Mouse (Mus musculus) spleen, postnatal 4 days (tissue): ENCODE measurements around the gene Rtbdn.
"Not testable (repeated sequence)": the region's sequence is repeated elsewhere in the genome, so short reads cannot be mapped to it uniquely, and the experiment has no call there.

Source experiments
- DNase-seq, 2 experiments: peaks; one replicate each; pipeline ENCODE4 v3.0.0; 2022; ENCODE audit warnings: low spot score in 2 of 2

Gene Rtbdn

DNA sequence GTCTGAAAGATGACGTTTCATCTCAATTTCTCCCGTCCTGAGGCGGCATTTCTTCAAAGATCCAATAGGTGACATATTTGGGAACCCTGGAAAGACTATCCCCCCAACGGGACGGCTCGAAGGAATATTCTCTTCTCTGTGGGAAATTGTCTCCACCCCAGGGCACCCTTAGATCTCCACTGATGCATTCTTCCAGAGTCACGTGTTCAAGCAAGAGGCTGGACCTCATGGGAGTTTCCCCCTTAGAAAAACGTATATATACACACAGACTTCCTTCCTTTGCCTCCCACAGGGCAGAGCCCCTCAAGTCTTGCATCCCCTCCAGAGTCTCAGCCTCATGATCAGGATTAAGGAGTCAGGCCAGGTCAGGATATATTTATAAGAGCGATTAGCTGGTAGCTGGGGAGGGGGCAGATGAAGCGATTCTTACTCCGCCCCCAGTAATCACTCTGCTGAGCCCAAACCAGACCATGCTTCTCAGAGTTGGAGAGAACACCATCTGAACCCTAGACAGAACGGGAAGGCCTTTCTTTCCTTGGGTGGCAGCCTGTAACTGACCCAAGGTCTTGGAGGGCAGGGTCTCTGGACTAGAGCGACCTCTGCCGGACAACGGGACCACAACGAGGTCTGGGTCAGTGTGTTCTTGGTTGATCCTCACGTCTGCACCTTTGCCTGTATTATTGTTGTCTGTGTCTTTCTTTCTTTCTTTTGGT, at the start of gene Rtbdn:
Rtbdn (plus strand) TSS at position 464 of the 713 bp plus-strand sequence.
- no peak for DNase-seq

- DNase-seq = peak; percentile 81 to 83
Observed at GRCm38 (mm10) chr8:84901071-84901470, 45.7 kb upstream of the Rtbdn start.

DNA sequence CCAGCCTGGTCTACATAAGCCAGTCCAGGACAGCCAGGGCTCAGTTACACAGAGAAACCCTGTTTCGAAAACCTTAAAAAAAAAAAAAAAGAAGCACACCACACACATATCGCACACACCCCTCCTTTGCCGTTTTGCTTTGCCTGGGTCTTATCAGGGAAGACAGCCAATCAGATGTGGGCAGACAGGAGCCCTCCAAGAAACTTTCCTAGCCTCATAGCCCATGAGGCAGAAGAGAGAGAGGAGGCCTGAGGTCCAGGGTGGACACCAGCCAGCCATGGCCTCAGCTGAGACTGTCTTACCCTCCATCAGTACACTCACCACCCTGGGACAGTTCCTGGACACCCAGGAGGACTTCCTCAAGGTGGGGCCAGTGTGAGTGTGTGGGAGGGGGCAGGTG, 45.0 kb upstream of the Rtbdn start, which contains the start of gene Klf1:
Klf1 (plus strand) TSS at position 177 of the 400 bp plus-strand sequence.
- DNase-seq = peak; percentile 74 to 82

DNA sequence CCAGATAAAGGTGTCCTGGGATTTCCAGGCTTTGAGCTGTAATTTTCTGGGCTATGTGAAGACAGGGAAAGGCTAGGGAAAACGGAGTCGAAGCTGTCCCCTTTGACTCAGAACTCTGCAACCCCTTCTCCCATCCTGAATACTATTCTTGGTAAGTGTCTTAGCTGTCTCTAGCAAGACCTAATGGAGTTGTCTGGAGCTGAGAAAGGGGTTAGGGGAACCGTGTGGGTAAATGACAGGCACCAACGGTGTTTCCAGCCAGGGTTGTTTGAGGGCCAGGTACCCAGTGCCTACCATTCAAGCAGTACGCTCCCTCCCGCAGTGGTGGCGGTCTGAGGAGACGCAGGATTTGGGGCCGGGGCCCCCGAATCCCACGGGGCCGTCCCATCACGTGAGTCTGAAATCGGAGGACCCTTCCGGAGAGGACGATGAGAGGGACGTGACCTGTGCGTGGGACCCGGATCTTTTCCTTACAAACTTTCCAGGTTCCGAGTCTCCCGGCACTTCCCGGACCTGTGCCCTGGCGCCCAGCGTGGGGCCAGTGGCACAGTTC, 44.3 kb upstream of the Rtbdn start:
- peak in 1 of 2 experiments; percentile 79 for DNase-seq

DNA sequence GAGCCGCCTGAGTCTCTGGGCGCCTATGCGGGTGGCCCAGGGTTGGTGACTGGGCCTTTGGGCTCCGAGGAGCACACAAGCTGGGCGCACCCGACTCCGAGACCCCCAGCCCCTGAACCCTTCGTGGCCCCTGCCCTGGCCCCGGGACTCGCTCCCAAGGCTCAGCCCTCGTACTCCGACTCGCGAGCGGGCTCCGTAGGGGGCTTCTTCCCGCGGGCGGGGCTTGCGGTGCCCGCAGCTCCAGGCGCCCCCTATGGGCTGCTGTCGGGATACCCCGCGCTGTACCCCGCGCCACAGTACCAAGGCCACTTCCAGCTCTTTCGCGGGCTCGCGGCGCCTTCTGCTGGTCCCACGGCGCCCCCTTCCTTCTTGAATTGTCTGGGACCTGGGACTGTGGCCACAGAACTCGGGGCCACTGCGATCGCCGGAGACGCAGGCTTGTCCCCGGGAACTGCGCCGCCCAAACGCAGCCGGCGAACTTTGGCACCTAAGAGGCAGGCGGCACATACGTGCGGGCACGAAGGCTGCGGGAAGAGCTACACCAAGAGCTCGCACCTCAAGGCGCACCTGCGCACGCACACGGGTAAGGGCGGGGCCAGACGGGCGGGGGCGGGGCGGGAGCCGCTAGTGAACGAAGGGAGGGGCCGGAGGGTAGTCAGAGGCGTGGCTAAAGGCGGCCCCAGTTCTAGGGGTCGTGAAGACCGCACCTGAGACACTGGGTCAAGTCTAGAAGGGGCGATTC, 43.7 kb upstream of the Rtbdn start:
- peak; percentile 95 to 99 for DNase-seq

DNA sequence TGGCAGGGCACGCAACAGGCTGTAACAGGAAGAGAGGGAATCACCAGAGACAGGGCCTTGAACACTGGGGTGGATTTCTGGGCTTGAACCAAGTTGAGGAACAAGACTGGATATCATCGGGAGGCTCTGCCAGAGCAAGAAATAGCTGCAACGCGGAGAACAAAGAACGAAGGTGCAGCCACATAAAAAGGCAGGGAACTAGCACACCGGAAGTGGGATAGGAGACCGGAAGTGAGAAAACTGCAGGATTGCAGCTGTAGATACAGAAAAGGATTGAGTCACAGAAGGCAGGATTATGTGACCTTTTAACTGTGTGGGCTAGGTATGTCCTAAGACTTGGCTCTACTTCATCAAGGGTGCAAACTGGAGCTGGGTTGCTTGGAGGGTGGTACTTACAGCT, 42.4 kb upstream of the Rtbdn start:
- peak in 1 of 2 experiments; percentile 12 for DNase-seq

- peak in 1 of 2 experiments; percentile 18 for DNase-seq
Observed at GRCm38 (mm10) chr8:84907037-84907436, 39.8 kb upstream of the Rtbdn start.

DNA sequence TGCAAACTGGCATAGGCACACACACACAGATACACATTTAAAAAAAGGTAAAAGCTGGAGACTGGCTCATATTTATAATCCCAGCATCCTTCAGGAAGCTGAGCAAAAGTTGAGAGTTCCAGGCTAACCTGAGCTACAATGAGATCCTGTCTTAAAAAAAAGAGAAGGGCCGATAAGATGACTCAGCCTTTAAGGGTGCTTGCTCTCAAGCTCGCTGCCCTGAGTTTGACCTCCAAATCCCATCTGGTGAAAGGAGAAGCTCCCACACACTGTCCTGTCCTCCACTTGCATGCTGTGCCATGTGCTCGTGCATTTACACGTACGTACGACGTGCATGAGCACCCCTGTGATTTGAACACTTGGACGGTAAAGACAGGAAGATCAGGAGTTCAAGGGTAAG, 39.3 kb upstream of the Rtbdn start:
- peak in 1 of 2 experiments; percentile 15 for DNase-seq

DNA sequence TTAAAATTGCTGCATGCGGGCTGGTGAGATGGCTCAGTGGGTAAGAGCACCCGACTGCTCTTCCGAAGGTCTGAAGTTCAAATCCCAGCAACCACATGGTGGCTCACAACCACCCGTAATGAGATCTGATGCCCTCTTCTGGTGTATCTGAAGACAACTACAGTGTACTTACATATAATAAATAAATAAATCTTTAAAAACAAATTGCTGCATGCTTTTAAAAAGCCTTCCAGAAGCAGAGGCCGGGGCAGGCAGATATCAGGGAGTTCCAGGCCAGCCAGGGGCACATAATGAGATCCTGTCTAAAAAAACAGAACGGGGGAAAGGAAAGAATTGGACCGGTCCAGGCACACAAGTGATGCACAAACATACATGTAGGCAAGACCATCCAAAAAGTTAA, 38.8 kb upstream of the Rtbdn start:
- not testable (repeated sequence) for DNase-seq

DNA sequence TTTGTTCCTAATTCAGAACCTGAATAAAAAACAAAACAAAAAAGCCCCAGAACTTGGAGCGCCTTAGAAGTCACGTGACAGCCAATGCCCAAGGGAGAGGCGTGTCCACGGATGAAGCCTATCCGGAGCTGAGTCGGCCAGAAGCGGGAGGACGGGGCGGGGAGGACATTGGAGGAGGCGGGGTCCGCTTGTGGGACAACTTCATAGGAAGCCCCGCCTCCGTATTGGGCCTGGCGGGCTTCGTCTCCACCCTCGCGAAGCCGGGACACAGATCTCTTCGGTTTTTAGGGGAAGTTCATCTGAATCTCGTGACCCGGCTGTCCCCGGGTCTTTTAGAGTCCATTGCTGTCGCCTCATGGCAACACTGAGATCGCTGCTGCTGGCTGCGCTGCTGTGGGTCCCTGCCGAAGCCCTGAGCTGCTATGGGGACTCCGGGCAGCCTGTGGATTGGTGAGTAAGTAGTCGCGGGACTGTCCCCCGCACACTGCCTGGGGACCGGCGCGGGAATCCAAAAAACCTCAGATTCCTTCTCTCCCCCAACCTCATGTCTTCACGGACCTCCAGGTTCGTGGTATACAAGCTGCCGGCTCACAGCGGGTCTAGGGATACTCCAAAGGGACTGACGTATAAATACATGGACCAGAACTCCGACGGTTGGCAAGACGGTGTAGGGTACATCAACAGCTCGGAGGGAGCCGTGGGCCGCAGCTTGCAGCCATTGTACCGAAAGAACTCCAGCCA, 38.2 kb upstream of the Rtbdn start, which contains the start of gene Dnase2a:
Dnase2a (plus strand) TSS at position 140 of the 741 bp plus-strand sequence.
- DNase-seq = peak; percentile 96 to 98

DNA sequence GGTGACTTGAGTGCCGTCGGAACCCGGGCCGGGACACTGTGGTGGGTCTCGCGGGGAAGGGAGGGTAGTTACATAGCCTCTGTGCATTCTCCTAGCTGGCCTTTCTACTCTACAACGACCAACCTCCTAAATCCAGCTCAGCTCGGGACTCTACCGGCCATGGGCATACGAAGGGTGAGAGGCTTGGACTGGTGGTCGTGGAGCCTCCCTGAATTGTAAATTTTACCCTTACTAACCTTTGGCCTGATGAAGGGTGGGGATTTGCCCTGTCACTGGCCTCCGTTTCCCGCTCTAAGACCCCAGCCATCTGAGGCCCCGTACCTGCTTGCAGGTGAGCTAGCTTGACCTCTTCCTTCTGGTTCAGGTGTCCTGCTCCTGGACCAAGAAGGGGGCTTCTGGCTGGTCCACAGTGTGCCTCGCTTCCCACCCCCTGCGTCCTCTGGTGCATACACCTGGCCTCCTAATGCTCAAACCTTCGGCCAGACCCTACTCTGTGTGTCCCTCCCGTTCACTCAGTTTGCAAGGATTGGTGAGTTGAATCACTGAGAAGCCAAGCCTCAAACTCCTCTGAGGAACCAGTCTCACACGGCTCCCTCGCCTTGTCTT, 37.5 kb upstream of the Rtbdn start:
- DNase-seq = peak; percentile 14 to 71

DNA sequence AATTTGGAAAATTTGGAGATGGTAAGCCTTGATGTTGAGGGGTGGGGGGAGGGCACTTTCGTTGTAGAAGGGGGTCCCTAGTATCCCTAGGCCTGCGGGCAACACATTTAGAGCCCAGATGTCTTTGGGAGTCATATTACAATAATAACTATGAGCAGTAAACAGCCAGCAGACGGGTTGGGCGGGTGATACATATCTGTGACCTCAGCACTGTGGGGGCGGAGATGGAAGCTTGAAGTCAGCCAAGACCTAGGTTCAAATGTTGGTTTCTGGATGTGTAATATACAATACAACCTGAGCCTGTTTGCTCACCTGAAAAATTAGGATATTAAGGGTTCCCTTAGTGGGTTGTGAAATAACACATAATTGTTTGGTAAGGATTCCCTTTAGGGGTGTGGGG, 36.8 kb upstream of the Rtbdn start:
- DNase-seq = peak; percentile 31 to 70

DNA sequence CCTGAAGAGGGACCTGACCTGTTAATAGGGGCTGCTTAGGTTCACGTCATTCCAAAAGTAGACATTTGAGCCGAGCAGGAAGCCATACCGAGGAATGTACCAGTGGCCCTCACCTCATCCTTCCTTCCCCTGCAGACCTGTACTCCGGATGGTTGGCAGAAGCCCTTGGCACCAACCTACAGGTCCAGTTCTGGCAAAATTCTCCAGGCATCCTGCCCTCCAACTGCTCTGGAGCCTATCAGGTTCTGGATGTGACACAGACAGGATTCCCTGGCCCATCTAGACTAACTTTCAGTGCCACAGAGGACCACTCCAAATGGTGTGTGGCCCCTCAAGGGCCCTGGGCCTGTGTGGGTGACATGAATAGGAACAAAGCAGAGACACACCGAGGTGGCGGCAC, 36.2 kb upstream of the Rtbdn start:
- peak in 1 of 2 experiments; percentile 13 for DNase-seq

DNA sequence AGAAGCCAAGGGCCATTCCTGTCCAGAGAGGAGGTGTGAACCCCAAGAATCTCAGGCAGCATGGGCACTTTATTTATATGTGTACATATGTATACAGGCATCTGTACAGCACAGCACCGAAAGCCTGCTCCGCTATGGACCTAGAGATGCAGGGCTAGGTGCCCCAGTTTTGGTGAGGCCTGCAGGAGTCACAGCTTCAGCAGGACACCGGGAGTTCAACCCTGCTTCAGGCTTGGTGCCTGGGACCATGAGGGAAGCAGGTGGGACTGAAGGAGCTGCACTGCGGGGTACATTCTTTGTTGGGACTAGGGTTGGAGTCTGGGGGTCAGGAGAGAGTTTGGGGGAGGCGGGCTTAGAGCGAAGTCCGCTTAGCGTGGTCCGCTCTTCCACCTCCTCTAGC, 34.9 kb upstream of the Rtbdn start:
- DNase-seq = no peak

DNA sequence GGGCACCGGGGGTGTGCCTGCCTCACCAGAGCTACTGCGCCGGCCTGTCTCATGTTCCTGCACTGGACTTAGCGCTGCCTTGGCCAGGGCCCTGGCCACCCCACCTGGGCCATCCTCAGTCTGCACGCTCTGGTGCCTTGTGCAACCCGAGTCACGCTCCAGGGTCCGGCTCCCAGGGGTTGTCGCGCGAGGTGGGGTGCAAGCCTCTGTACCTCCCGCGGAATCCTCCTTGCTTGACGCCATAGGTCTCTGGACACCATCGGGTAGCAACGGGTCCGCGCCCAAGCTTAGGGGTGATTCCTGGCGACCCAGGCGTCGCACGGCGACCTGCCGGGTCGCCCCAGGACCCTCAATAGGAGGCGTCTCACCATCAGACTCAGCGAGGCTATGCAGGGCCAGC, 34.4 kb upstream of the Rtbdn start:
- peak; percentile 31 to 73 for DNase-seq

DNA sequence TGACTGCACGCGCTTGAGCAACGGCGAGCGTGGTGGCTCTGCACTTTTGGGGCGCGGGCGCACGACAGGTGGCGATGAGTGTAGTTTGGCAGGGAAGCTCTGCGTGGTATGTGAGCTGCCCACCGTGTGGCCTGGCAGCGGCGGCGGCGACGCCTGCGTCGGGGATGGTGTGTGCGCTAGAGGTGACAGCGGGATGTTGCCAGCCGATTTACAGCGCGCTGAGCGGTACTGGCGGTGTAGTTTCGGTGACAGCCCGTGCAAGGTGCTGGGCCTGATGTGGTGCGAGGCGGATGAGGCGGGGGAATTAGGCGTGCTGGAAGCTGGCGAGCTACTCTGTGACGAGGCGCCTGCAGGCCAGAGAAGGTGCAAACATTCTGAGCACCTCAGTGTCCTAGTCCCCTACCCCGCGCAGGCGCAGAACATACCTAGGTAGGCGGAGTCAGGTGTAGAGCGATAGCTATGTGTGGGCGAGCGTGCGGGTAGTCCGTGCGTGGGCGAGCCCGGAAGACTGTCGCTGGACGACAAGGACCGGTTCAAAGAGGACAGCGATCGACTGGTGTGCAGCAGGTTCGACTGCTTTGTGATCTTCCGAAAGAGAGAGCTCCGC, 33.8 kb upstream of the Rtbdn start:
- peak; percentile 82 to 91 for DNase-seq

DNA sequence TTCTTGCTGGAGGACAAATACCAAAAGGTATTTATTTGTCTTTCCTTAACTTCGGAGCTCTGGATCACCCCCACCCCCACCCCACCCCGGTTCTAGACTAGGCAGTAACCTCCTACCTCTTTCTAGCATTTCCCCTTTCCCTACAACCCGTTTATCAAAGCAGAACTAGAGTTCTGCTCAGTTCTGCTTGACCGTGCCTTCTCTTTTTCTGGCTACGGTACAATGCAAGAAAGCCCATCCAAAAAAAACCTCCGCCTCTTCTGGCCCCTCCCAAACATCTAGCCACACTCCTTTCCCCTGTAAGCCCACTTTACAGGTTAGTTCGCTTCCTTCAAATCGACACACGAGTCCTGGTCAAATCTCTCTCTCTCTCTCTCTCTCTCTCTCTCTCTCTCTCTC, 33.3 kb upstream of the Rtbdn start:
- DNase-seq = peak in 1 of 2 experiments; percentile 17

DNA sequence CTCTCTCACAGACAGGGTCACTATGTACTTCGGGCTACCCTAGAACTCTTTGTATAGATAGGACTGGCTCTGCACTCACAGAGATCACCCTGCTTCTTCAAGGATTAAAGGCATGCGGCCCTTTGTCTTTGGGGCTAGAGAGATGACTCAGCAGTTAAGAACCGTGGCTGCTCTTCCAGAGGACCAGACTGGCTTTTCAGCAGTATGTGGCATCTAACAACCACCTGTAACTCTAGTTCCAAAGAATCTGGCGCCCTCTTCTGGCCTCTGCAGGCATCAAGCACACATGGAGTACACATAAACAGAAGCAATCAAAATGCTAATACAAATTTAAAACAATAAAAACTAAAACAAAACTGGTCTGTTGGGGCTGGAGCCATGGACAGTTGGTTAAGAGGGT, 32.8 kb upstream of the Rtbdn start:
- peak; percentile 62 to 83 for DNase-seq

GRCm38 (mm10) chr8:84915269-84915668, 31.5 kb upstream of the Rtbdn start:
- DNase-seq = no peak

DNA sequence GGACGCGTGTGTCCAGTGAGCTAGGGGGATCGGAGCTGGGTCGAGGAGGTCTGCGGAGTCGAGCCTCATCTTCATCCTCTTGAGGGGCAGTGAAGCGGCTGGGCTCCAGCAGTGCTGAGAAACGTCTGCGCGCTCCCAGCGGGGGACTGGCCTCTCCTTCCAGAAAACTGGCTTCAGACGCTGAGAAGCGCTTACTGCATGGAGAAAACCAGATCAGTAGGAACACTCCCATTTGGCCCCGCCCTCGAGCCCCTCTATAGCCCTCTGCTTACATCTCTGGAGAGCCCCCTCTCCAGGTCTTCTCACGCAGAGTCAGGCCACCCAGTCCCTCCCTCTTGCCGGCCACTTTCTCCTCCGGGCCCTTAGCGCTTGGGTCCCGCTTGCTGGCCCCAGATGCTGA, 29.0 kb upstream of the Rtbdn start:
- no peak for DNase-seq

DNA sequence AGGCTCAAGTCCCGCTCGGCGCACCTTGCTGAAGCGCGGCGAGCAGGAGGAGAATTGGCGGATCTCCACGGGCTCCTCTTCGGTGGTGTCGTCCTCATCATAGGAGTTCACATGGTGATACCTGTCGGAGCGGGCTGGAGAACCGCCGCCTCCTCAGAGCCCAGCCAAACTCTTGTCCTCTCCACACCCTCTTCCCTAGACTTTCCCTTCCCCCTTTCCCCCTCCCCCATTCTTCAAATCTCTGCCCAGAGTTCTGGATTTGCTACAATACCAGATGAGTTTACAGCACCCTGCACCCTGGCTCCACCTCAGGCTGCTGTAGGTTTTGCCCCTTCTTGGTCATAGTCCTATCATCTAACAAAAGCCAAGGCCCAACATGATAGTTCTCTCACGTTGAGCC, 28.1 kb upstream of the Rtbdn start:
- no peak for DNase-seq
